Mouse (Mus musculus): ENCODE measurements around the gene Nxnl2.

- no peak for TF ChIP-seq ETS1 (IDR thresholded peaks at IDR 0.05; ENCODE audit: low read depth, low read length)
- no peak for TF ChIP-seq CTCF (IDR thresholded peaks at IDR 0.05 in 2 of 3, conservative IDR thresholded peaks at IDR 0.05 in 1 of 3; ENCODE audit: control insufficient read depth in 1 of 3, insufficient read depth in 1 of 3, low read depth in 2 of 3, low read length in 3 of 3, poor library complexity in 1 of 3, severe bottlenecking in 1 of 3)
- TF ChIP-seq MYC (IDR thresholded peaks at IDR 0.05; ENCODE audit: low read depth, low read length) = no peak
- no peak for TF ChIP-seq GATA1 (IDR thresholded peaks at IDR 0.05; ENCODE audit: low read depth, low read length)
Observed at GRCm38 (mm10) chr13:51137702-51138031, 33.2 kb upstream of the Nxnl2 start.

All from MEL (cell line).